Mouse (Mus musculus) lung, postnatal 0 days (tissue): ENCODE data around the gene Plxnb2.

Source experiments
- CTCF ChIP-seq: IDR thresholded peaks from 2 replicates; pipeline ENCODE4 v1.5.1; 2016; ENCODE audit warnings: antibody characterized with exemption, mild to moderate bottlenecking
- EP300 ChIP-seq: IDR thresholded peaks from 2 replicates; pipeline ENCODE4 v1.6.1; 2016; ENCODE audit warnings: antibody characterized with exemption, mild to moderate bottlenecking, control low read depth

- TF ChIP-seq CTCF (no peak), EP300 (no peak)
Measured at GRCm38 (mm10) chr15:89138531-89138930, 42.1 kb downstream of the Plxnb2 start.
